Mouse (Mus musculus): ENCODE data around the gene Ganab. TPM values are rescaled to one million over a fixed set of nuclear protein-coding genes. Genes with fewer than 3 reads are reported as not detected.
A peak's percentile ranks its signal among the peaks of the same experiment; 100 is the strongest.

Gene Ganab
- polyA plus RNA-seq (2012; rRNA removed) = 48.7 and 52.2 TPM in 2 replicates
- polyA plus RNA-seq (2014; fragmentation: Nextera tagmentation; extraction: Ambion mirVana) = 33.7 and 37.0 TPM in 2 replicates

DNA sequence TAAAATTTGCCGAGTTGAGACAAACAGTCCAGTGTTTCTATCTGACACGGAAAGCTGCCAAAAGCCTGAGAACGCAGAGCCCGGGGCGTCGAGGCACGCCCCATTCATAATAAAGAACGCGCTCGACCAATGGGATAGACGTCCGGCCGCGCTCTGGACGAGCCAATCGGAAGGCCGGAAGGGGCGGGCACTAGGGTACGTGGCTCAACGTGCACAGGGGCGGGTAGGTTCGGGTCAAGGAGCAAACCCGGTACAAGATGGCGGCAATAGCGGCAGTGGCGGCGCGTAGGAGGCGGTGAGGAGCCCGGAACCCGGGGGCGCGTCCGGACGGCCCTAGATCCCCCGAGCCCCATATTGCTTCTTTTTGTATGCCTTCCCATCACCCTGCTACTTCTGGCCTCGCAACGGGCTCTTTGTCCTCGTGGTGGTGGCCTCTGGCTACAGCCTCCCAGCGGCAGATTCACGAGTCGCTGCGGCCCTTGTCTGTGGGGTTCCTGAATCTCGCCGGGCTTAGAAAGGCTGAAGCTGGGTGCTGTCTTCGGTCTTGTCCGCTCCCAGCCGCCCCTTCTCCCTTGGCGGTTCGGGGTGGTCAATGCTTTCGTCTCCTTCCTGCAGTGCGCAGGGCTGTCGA is at the start of gene Ganab:
Ganab (plus strand) TSS at position 207 of the 631 bp plus-strand sequence.
- Histone ChIP-seq H3K9ac (replicated peaks) (peak within 1 kb of the TSS; percentile 91), H3K4me1 (replicated peaks; ENCODE audit: control insufficient read depth in 2 of 2, insufficient read depth in 2 of 2, low read length in 1 of 2) (peaks cover 8 to 23% of the 10 kb centered on the region in 2 experiments), H3K9me3 (ENCODE audit: control insufficient read depth, low read length) (no peaks in the 10 kb centered on the region), H3K27me3 (ENCODE audit: control insufficient read depth, insufficient read depth, low read length) (no peaks in the 10 kb centered on the region), H3K36me3 (replicated peaks; ENCODE audit: control insufficient read depth, insufficient read depth, low read depth) (peaks cover 21% of the 10 kb centered on the region), H3K4me3 (ENCODE audit: insufficient read depth in 1 of 2, low read depth in 2 of 2, low read length in 2 of 2) (peak within 1 kb of the TSS; percentile 75 to 85), H3K4me2 (ENCODE audit: low read depth) (peak within 1 kb of the TSS; percentile 76), H3K27ac (peak within 1 kb of the TSS; percentile 49)
- ATAC-seq (ENCODE audit: insufficient read depth) (peak; percentile 98), DNase-seq (ENCODE audit: low read depth in 3 of 3, low spot score in 3 of 3) (peak; percentile 94 to 96 (median 96))
- WGBS (ENCODE audit: insufficient replicate concordance) = under 1% methylated on average over 53 of the region's 53 CpGs
- TF ChIP-seq EP300 (IDR thresholded peaks at IDR 0.05; ENCODE audit: low read depth) (no peak; the same call in 1 of the 2 replicates), CTCF (IDR thresholded peaks at IDR 0.05; ENCODE audit: low read depth) (peak; percentile 43)

DNA sequence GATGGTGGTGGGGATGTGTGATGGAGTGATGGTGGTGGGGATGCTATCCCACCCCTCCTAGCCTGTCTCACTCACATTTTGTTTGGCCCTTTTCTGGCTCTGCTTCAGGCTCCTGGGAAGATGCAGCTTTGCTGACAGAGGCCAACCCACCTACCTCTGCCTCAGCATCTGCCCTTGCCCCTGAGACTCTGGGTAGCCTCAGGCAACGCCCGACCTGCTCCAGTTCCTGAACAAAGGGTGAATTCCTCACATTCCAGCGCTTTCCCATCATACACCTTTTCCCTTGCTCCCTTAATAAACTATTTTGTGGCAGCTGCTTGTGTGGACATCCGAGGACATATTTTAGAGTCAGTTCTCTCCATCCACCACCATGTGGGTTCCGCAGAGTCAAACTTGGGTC is 49.5 kb upstream of the Ganab start:
- 81% methylated on average over 5 of the region's 5 CpGs for WGBS (ENCODE audit: insufficient replicate concordance)
- Histone ChIP-seq H3K9ac (replicated peaks) (no peak overlapping the region), H3K9me3 (ENCODE audit: control insufficient read depth, low read length) (no peaks in the 10 kb centered on the region), H3K4me1 (replicated peaks; ENCODE audit: control insufficient read depth in 2 of 2, insufficient read depth in 2 of 2, low read length in 1 of 2) (0 out of 4 replicates have a peak, but pooled peaks cover 0 to 4% of the 10 kb centered on the region in 2 experiments), H3K4me2 (ENCODE audit: low read depth) (no peak overlapping the region), H3K36me3 (replicated peaks; ENCODE audit: control insufficient read depth, insufficient read depth, low read depth) (peaks cover 8% of the 10 kb centered on the region), H3K27ac (no peak overlapping the region), H3K27me3 (ENCODE audit: control insufficient read depth, insufficient read depth, low read length) (no peaks in the 10 kb centered on the region), H3K4me3 (ENCODE audit: insufficient read depth in 1 of 2, low read depth in 2 of 2, low read length in 2 of 2) (no peak overlapping the region)
- ATAC-seq (ENCODE audit: insufficient read depth) = no peak
- TF ChIP-seq CTCF (IDR thresholded peaks at IDR 0.05; ENCODE audit: low read depth) (no peak), EP300 (IDR thresholded peaks at IDR 0.05; ENCODE audit: low read depth) (no peak)
- DNase-seq (ENCODE audit: low read depth in 3 of 3, low spot score in 3 of 3) = no peak

DNA sequence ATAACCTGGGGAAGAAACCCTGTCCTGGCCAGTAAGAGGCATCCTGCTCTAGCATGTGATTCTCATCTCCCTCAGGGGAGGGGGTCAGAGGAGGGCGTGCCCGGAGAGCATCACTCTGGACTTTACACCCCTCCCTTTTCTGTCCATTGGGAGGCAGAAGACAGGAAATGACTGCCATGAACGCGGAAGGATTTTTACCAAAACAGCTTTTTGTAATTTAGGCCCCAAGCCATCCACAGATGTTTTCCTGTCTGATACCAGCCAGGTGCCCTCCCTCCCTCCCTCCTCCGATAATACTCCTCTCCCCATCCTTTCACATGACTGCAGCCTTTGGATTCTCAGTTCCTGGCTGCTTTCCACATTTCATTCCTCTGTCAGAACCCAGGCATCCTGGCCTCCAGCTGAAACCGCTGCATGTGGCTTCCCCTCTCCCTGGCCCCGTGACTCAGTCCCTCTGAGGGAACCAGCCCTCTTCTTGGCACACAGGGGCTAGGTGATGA is 47.4 kb upstream of the Ganab start, which contains the start of gene Lrrn4cl:
Lrrn4cl (plus strand) TSS at position 367 of the 500 bp plus-strand sequence.
- no peak for TF ChIP-seq CTCF (IDR thresholded peaks at IDR 0.05; ENCODE audit: low read depth)
- no peak for TF ChIP-seq EP300 (IDR thresholded peaks at IDR 0.05; ENCODE audit: low read depth)
- no peak within 1 kb of the TSS for H3K27ac ChIP-seq
- H3K36me3 ChIP-seq (replicated peaks; ENCODE audit: control insufficient read depth, insufficient read depth, low read depth) = peaks cover 8% of the 10 kb centered on the region
- no peak for DNase-seq (ENCODE audit: low read depth in 3 of 3, low spot score in 3 of 3)
- no peak for ATAC-seq (ENCODE audit: insufficient read depth)
- no peak within 1 kb of the TSS for H3K4me2 ChIP-seq (ENCODE audit: low read depth)
- no peaks in the 10 kb centered on the region for H3K27me3 ChIP-seq (ENCODE audit: control insufficient read depth, insufficient read depth, low read length)
- H3K9me3 ChIP-seq (ENCODE audit: control insufficient read depth, low read length) = no peaks in the 10 kb centered on the region
- H3K4me3 ChIP-seq (ENCODE audit: insufficient read depth in 1 of 2, low read depth in 2 of 2, low read length in 2 of 2) = no peak within 1 kb of the TSS
- 0 out of 4 replicates have a peak, but pooled peaks cover 0 to 4% of the 10 kb centered on the region in 2 experiments for H3K4me1 ChIP-seq (replicated peaks; ENCODE audit: control insufficient read depth in 2 of 2, insufficient read depth in 2 of 2, low read length in 1 of 2)
- WGBS (ENCODE audit: insufficient replicate concordance) = 40% methylated on average over 7 of the region's 7 CpGs
- H3K9ac ChIP-seq (replicated peaks) = no peak within 1 kb of the TSS

DNA sequence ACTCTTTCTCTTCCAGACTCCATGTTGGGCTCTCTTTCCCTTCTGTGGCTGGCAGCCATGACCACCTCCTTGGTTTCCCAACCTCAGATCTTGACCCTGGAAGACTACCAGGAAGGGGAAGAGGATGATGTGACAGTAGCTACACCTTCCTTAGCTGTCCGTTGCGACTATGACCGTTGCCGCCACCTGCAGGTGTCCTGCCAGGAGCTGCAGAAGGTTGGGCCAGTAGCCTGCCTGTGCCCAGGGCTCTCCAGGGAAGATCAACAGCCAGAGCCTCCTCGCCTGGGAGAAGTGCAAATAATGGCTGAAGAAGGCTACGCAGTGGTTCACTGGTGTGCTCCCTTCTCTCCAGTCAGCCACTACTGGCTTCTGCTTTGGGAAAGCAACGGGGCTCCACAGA is 46.2 kb upstream of the Ganab start:
- no peak overlapping the region for H3K9ac ChIP-seq (replicated peaks)
- 0 out of 4 replicates have a peak, but pooled peaks cover 0 to 4% of the 10 kb centered on the region in 2 experiments for H3K4me1 ChIP-seq (replicated peaks; ENCODE audit: control insufficient read depth in 2 of 2, insufficient read depth in 2 of 2, low read length in 1 of 2)
- peaks cover 3% of the 10 kb centered on the region for H3K36me3 ChIP-seq (replicated peaks; ENCODE audit: control insufficient read depth, insufficient read depth, low read depth)
- no peak overlapping the region for H3K27ac ChIP-seq
- no peak overlapping the region for H3K4me3 ChIP-seq (ENCODE audit: insufficient read depth in 1 of 2, low read depth in 2 of 2, low read length in 2 of 2)
- H3K9me3 ChIP-seq (ENCODE audit: control insufficient read depth, low read length) = no peaks in the 10 kb centered on the region
- 40% methylated on average over 7 of the region's 7 CpGs for WGBS (ENCODE audit: insufficient replicate concordance)
- ATAC-seq (ENCODE audit: insufficient read depth) (no peak), DNase-seq (ENCODE audit: low read depth in 3 of 3, low spot score in 3 of 3) (no peak)
- H3K27me3 ChIP-seq (ENCODE audit: control insufficient read depth, insufficient read depth, low read length) = no peaks in the 10 kb centered on the region
- H3K4me2 ChIP-seq (ENCODE audit: low read depth) = no peak overlapping the region
- no peak for TF ChIP-seq EP300 (IDR thresholded peaks at IDR 0.05; ENCODE audit: low read depth)
- peak; percentile 42; the same call in 1 of the 2 replicates for TF ChIP-seq CTCF (IDR thresholded peaks at IDR 0.05; ENCODE audit: low read depth)

DNA sequence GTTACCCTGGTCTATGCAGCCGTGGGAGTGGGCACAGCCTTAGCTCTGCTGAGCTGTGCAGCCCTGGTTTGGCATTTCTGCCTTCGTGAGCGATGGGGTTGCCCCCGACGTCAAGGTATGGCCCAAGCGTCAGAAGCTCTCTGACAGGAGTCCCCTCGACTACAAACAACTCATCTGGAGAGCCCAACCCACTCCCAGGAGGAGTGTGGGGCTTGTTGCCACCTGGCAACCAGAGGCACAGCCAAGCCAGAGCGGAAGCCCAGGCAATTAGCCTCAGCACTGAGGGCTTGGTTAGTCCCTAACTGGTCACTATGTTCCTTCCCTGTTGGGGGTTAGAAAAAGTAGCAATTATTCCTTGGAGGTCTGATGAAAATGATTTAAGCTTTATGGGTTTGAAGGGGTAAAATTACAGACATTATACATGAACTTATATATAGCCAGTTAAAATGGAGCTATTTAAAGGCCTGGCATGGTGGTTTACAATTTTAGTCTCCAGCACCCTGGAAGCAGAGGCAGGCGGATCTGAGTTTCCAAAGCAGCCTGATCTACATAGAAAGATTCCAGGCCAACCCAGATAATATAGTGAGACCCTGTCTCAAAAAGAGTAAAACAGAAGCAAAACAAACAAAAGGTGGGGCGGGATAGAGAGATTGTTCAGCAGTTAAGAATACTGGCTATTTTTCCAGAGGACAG is 45.5 kb upstream of the Ganab start:
- ATAC-seq (ENCODE audit: insufficient read depth) (no peak), DNase-seq (ENCODE audit: low read depth in 3 of 3, low spot score in 3 of 3) (no peak)
- 57% methylated on average over 10 of the region's 10 CpGs for WGBS (ENCODE audit: insufficient replicate concordance)
- Histone ChIP-seq H3K36me3 (replicated peaks; ENCODE audit: control insufficient read depth, insufficient read depth, low read depth) (no peaks in the 10 kb centered on the region; the same call in 1 of the 2 replicates), H3K4me3 (ENCODE audit: insufficient read depth in 1 of 2, low read depth in 2 of 2, low read length in 2 of 2) (no peak overlapping the region), H3K27me3 (ENCODE audit: control insufficient read depth, insufficient read depth, low read length) (no peaks in the 10 kb centered on the region), H3K4me1 (replicated peaks; ENCODE audit: control insufficient read depth in 2 of 2, insufficient read depth in 2 of 2, low read length in 1 of 2) (0 out of 4 replicates have a peak, but pooled peaks cover 0 to 4% of the 10 kb centered on the region in 2 experiments), H3K27ac (no peak overlapping the region), H3K9ac (replicated peaks) (no peak overlapping the region), H3K9me3 (ENCODE audit: control insufficient read depth, low read length) (no peaks in the 10 kb centered on the region), H3K4me2 (ENCODE audit: low read depth) (no peak overlapping the region)
- TF ChIP-seq EP300 (IDR thresholded peaks at IDR 0.05; ENCODE audit: low read depth) (no peak), CTCF (IDR thresholded peaks at IDR 0.05; ENCODE audit: low read depth) (no peak)
